Mouse (Mus musculus) gonadal fat pad, adult 2 months (tissue): ENCODE data around the gene Cd52. TPM values are rescaled to one million over a fixed set of nuclear protein-coding genes. Genes with fewer than 3 reads are reported as not detected.

ENCODE experiments used
- DNase-seq: peaks from one replicate; pipeline ENCODE4 v3.0.0-alpha.2; 2012; ENCODE audit warnings: low read depth
- polyA plus RNA-seq: library from polyadenylated mRNA; depleted of rRNA; stranded (reverse); fragments of >200 nt; gene quantifications from 2 replicates; pipeline ENCODE4 v1.2.3, GENCODE M21; 2012; rRNA removed

Cd52 gene
- polyA plus RNA-seq, 1 experiment, result 3,556 TPM

- peak; percentile 79 for DNase-seq
Observed at GRCm38 (mm10) chr4:134051912-134052311, 43.0 kb downstream of the Cd52 start.

DNA sequence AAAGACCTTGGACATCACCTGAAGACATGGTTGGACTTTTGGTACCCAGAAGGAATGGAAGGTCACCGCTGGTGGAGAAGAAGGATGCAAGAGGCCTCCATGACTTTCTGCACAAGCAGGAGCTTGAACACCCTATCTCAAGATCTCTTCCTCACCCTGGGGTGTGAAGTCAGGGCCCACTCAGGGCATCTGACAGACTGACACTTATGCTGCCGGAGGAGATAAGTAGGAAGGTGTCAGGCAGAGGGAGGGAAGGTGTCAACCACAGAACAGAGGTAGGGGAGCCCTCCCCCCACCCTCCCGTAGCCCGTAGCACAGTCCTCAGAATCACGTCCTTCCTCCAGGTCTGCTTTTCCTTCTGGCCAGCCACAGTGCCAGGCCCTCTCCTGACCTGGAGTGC is 47.2 kb downstream of the Cd52 start:
- no peak for DNase-seq

- no peak for DNase-seq
Observed at GRCm38 (mm10) chr4:134043041-134043440, 51.8 kb downstream of the Cd52 start.

GRCm38 (mm10) chr4:134041317-134042123 is 53.4 kb downstream of the Cd52 start:
- no peak for DNase-seq

DNA sequence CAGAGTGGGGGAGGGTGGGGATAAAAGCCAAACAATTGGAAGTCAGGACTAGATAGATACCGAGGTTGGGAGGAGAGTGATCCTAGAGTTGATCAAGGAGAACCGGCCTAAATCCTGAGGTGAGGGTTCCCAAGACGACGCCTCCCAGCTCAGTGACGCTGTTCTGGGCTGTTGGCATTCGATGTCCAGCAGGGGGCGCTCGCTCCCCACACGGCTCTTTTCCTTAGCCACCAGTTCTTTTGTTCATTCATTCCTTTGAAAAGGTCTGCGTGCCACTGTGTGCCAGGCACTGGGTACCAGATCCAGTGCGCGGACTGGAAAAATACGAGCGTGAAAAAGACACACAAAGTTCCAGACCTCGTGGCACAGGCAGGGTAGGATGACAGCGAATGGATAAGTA is 58.9 kb downstream of the Cd52 start:
- no peak for DNase-seq

Other genes with a start within 250 kb of the Cd52 start
- gene Rps6ka1, start 207.3 kb downstream of the Cd52 start, polyA plus RNA-seq, result 14.4 and 16.2 TPM in 2 replicates
- gene Hmgn2, start 126.4 kb downstream of the Cd52 start, polyA plus RNA-seq, result 49.6 and 50.2 TPM in 2 replicates
- gene Dhdds, start 94.2 kb downstream of the Cd52 start, polyA plus RNA-seq, result 40.2 and 50.3 TPM in 2 replicates
- not detected in 2 replicates for gene Lin28a, start 76.2 kb downstream of the Cd52 start, polyA plus RNA-seq
- 0.42 and 0.84 TPM in 2 replicates for gene Zfp683, start 41.2 kb downstream of the Cd52 start, polyA plus RNA-seq
- gene Crybg2, start 34.3 kb downstream of the Cd52 start, polyA plus RNA-seq, result 3.1 and 4.5 TPM in 2 replicates
- gene Ubxn11, start 7.5 kb upstream of the Cd52 start, polyA plus RNA-seq, result 22.2 and 28.3 TPM in 2 replicates
- gene Sh3bgrl3, start 33.7 kb upstream of the Cd52 start, polyA plus RNA-seq, result 935 and 1,090 TPM in 2 replicates
- 21.3 and 29.8 TPM in 2 replicates for gene Cep85, start 92.0 kb upstream of the Cd52 start, polyA plus RNA-seq
- gene Gm7534, start 107.9 kb upstream of the Cd52 start, polyA plus RNA-seq, result not detected in 2 replicates
- 0.23 and 0.56 TPM in 2 replicates for gene Catsper4, start 132.3 kb upstream of the Cd52 start, polyA plus RNA-seq
- gene Cnksr1, start 143.3 kb upstream of the Cd52 start, polyA plus RNA-seq, result 8.7 and 10.3 TPM in 2 replicates
- 0.05 TPM in 1 of 2 replicates, not detected in the other for gene E130218I03Rik, start 148.6 kb upstream of the Cd52 start, polyA plus RNA-seq
- 8.7 and 8.9 TPM in 2 replicates for gene Zfp593, start 150.5 kb upstream of the Cd52 start, polyA plus RNA-seq
- gene Gm30191, start 151.9 kb upstream of the Cd52 start, polyA plus RNA-seq, result not detected in 2 replicates
- 15.0 and 15.6 TPM in 2 replicates for gene Grrp1, start 159.0 kb upstream of the Cd52 start, polyA plus RNA-seq
- 6.8 and 8.3 TPM in 2 replicates for gene Pdik1l, start 192.8 kb upstream of the Cd52 start, polyA plus RNA-seq
- gene Trim63, start 220.0 kb upstream of the Cd52 start, polyA plus RNA-seq, result 1.0 and 1.1 TPM in 2 replicates
- gene Slc30a2, start 248.1 kb upstream of the Cd52 start, polyA plus RNA-seq, result 41.8 and 53.7 TPM in 2 replicates